Mouse (Mus musculus) embryonic fibroblast, embryonic 13.5 days (primary cell): ENCODE measurements around the gene Prkar1b.

Source experiments
- CTCF ChIP-seq: IDR thresholded peaks from 2 replicates; pipeline ENCODE4 v1.5.1; 2011; ENCODE audit warnings: mild to moderate bottlenecking, control low read depth, low read length, moderate library complexity, borderline replicate concordance; ENCODE audit not compliant: insufficient read depth
- POLR2A ChIP-seq: IDR thresholded peaks from 2 replicates; pipeline ENCODE4 v1.6.1; 2011; ENCODE audit warnings: low read depth, mild to moderate bottlenecking, control low read depth, low read length, moderate library complexity

DNA sequence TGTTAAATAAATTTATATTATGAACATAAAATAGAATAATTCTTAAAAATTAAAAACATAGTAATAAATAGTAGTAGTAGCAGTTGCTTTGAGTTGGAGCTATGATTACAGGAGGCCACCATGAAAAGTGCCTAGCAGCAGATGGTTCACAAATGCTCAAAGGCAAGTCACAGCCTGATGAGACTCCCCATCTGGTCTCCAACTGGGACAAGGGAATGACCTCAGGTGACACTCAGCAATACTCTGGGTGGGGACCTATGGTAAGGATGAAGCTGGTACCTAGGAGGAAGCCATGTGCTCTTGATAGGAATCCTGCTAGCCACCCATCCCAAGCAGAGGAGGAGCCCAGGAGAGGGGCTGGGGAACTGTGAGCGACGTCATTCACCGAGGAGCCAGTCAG lies 24.1 kb downstream of the Prkar1b start:
- TF ChIP-seq CTCF = no peak
- TF ChIP-seq POLR2A = no peak
